Mouse (Mus musculus): Measurements from ENCODE around the gene Tle2.

DNA sequence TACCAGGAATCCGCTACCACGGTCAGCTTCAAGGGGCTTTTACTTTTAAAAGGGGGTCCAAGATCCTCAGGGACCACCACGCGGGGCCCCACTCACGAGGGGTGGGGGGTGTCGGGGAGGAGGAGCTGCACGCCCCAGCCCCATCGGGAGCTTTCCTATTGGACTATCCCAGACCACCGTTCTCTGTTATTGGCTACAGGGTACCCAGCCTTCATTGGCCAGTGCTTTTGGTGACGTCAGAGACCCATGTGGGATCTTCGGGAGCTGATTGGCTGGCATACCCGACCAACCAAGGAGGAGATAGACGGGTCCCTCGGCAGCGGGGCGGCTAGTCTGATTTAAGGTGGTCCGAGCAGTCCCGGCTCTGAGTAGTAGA lies 2.9 kb upstream of the Tle2 start:
- TF ChIP-seq CTCF (IDR thresholded peaks at IDR 0.05; ENCODE audit: low read depth, low read length) (no peak), POLR2AphosphoS5 (IDR thresholded peaks at IDR 0.05; ENCODE audit: insufficient replicate concordance, low read depth, low read length) (no peak), GATA1 (IDR thresholded peaks at IDR 0.05; ENCODE audit: borderline replicate concordance, low read length) (no peak), TAL1 (conservative IDR thresholded peaks at IDR 0.05; ENCODE audit: low read depth, low read length) (no peak)

Data from G1E (cell line).